Comparison of ENCODE assay signal across 9 mouse cellular contexts in the genomic region with DNA sequence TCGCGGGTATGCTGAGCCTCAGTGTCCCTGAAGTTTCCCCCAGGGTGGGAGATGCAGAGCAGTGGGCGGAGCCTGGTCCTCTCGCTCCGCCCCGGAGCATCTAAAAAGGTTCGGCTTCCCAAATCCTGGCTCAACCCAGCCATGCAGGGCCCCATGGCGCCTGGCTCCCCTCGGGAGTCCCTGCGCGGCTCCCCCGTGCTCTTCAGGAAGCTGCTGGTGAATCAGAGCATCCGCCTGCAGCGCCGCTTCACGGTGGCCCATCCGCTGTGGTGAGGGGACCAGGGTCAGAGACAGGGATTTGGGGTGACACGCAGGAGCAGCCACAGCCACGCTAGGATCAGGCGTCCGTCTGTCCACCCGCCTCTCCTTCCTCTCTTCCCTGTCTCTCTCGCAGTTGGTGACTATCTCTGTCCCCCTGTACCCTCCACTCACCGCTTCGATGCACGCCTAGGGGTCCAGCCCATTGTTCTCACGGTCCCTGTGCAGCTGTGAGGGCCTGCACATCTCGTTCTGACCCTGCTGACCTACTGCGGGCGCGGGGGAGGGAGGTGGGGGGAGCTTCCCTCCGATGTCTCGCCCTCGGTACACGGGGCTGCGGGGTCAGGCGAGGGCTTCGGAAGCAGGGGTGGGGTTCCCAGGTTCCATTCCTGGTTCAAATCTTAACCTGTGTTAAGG. TPM values are rescaled to one million over a fixed set of nuclear protein-coding genes. Genes with fewer than 3 reads are reported as not detected.
DNase-seq lines count a peak whose midpoint lies in the region; ATAC-seq and TF ChIP-seq lines count a peak whose summit lies in the region.
"Had no signal": no experiment of that assay in that cellular context is flagged by ENCODE, and none has a peak within 500 bp of the region (broad histone marks: within the 10 kb centered on the region; RNA-seq: fewer than 3 reads in every experiment).

No protein-coding gene starts in this region.

- 6% methylated on average over 38 of the region's 38 CpGs for WGBS in spleen, adult 2 months
- 2% methylated on average over 38 of the region's 38 CpGs for WGBS in forebrain, embryonic 14.5 days
- 1% methylated on average over 38 of the region's 38 CpGs for WGBS in kidney, embryonic 14.5 days
- WGBS in midbrain, embryonic 15.5 days = 2% methylated on average over 38 of the region's 38 CpGs

- H3K4me1 ChIP-seq in spleen, adult 2 months (ENCODE audit: control insufficient read depth, insufficient read depth, insufficient read length) = peaks cover 11% of the 10 kb centered on the region; the same call in 1 of the 2 replicates
- peaks cover 3% of the 10 kb centered on the region; the same call in 1 of the 2 replicates for H3K4me1 ChIP-seq in forebrain, embryonic 14.5 days (ENCODE audit: control insufficient read depth, insufficient read depth, low read length)
- peaks cover 22% of the 10 kb centered on the region for H3K4me1 ChIP-seq in kidney, embryonic 14.5 days (ENCODE audit: control insufficient read depth, insufficient read depth, low read length)
- H3K4me1 ChIP-seq in midbrain, embryonic 15.5 days = peaks cover 17% of the 10 kb centered on the region

- DNase-seq in spleen, adult 2 months (ENCODE audit: low read depth in 1 of 2, low spot score in 2 of 2) = peak in 1 of 2 experiments; percentile 7
- DNase-seq in spleen, adult 12 weeks (ENCODE audit: low spot score) = no peak
- no peak for DNase-seq in forebrain, embryonic 14.5 days (ENCODE audit: low spot score)
- DNase-seq in right cerebral cortex, adult 2 months (ENCODE audit: low spot score in 2 of 2) = no peak
- no peak for DNase-seq in left cerebral cortex, adult 8-10 months (ENCODE audit: low spot score in 2 of 2)
- DNase-seq in adipocyte (ENCODE audit: low spot score) = no peak

- no peak for TF ChIP-seq CTCF in spleen, adult 2 months (IDR thresholded peaks at IDR 0.05; ENCODE audit: extremely low read depth, insufficient read depth, insufficient read length, insufficient replicate concordance)

- H3K4me3 ChIP-seq in spleen, adult 2 months (ENCODE audit: extremely low read depth, insufficient read depth, insufficient read length) = peak overlapping the region; percentile 14; the same call in 1 of the 2 replicates
- H3K4me3 ChIP-seq in forebrain, embryonic 14.5 days (ENCODE audit: low read depth, low read length) = peak overlapping the region; percentile 8; the same call in 1 of the 2 replicates
- peak overlapping the region; percentile 31 for H3K4me3 ChIP-seq in kidney, embryonic 14.5 days (ENCODE audit: low read length)
- peak overlapping the region; percentile 24 for H3K4me3 ChIP-seq in midbrain, embryonic 15.5 days

- H3K27ac ChIP-seq in spleen, adult 2 months (ENCODE audit: insufficient read depth, low read length) = no peak overlapping the region
- no peak overlapping the region for H3K27ac ChIP-seq in forebrain, embryonic 14.5 days (ENCODE audit: low read depth, low read length)
- H3K27ac ChIP-seq in kidney, embryonic 14.5 days (ENCODE audit: low read depth, low read length) = no peak overlapping the region
- no peak overlapping the region for H3K27ac ChIP-seq in midbrain, embryonic 15.5 days

- H3K4me2 ChIP-seq in forebrain, embryonic 14.5 days (ENCODE audit: low read length) = peak overlapping the region; percentile 48
- peak overlapping the region; percentile 50 for H3K4me2 ChIP-seq in kidney, embryonic 14.5 days (replicated peaks; ENCODE audit: low read depth, low read length)
- peak overlapping the region; percentile 54 for H3K4me2 ChIP-seq in midbrain, embryonic 15.5 days

- H3K9ac ChIP-seq in forebrain, embryonic 14.5 days (ENCODE audit: low read length) = peak overlapping the region; percentile 41; the same call in 1 of the 2 replicates
- no peak overlapping the region for H3K9ac ChIP-seq in kidney, embryonic 14.5 days (ENCODE audit: low read depth, low read length)
- peak overlapping the region; percentile 21; the same call in 1 of the 2 replicates for H3K9ac ChIP-seq in midbrain, embryonic 15.5 days

- H3K36me3 ChIP-seq in spleen, adult 2 months (ENCODE audit: control insufficient read depth, insufficient read depth, low read length) = no peaks in the 10 kb centered on the region
- no peaks in the 10 kb centered on the region for H3K36me3 ChIP-seq in forebrain, embryonic 14.5 days (ENCODE audit: control insufficient read depth, insufficient read depth, low read length)
- H3K36me3 ChIP-seq in kidney, embryonic 14.5 days (ENCODE audit: control insufficient read depth, insufficient read depth, low read length) = no peaks in the 10 kb centered on the region
- no peaks in the 10 kb centered on the region for H3K36me3 ChIP-seq in midbrain, embryonic 15.5 days (replicated peaks)

- H3K9me3 ChIP-seq in forebrain, embryonic 14.5 days (replicated peaks; ENCODE audit: control insufficient read depth, low read length) = no peaks in the 10 kb centered on the region
- H3K9me3 ChIP-seq in kidney, embryonic 14.5 days (ENCODE audit: control insufficient read depth, low read length) = no peaks in the 10 kb centered on the region
- H3K9me3 ChIP-seq in midbrain, embryonic 15.5 days = no peaks in the 10 kb centered on the region

- TF ChIP-seq POLR2A in spleen, adult 2 months (IDR thresholded peaks at IDR 0.05; ENCODE audit: low read depth, low read length) = no peak

- no peak; the same call in 1 of the 2 replicates for ATAC-seq in forebrain, embryonic 14.5 days
- ATAC-seq in kidney, embryonic 14.5 days (ENCODE audit: low FRiP score, low TSS enrichment) = peak; percentile 17; the same call in 1 of the 2 replicates
- ATAC-seq in midbrain, embryonic 15.5 days (replicated peaks) = no peak; the same call in 1 of the 2 replicates

- H3K27me3 ChIP-seq in spleen, adult 2 months (ENCODE audit: control insufficient read depth, insufficient read depth, low read length) = peaks cover 4% of the 10 kb centered on the region
- peaks cover 49% of the 10 kb centered on the region for H3K27me3 ChIP-seq in forebrain, embryonic 14.5 days (replicated peaks; ENCODE audit: control insufficient read depth, insufficient read depth, low read length)
- H3K27me3 ChIP-seq in kidney, embryonic 14.5 days (ENCODE audit: control insufficient read depth, insufficient read depth, low read length) = peaks cover 58% of the 10 kb centered on the region
- peaks cover 53% of the 10 kb centered on the region for H3K27me3 ChIP-seq in midbrain, embryonic 15.5 days (replicated peaks)

RNA-seq across cellular contexts. Expression of gene Rab3a, which starts 11.4 kb away (rescaled TPM):
- 12.1 and 17.7 TPM in 2 replicates for polyA plus RNA-seq in spleen, adult 2 months (2012; rRNA removed)
- polyA plus RNA-seq in forebrain, embryonic 14.5 days (2014; fragmentation: Nextera tagmentation; extraction: Ambion mirVana) = 330 and 371 TPM in 2 replicates
- polyA plus RNA-seq in kidney, embryonic 14.5 days (2014; fragmentation: Nextera tagmentation; extraction: Ambion mirVana) = 14.3 and 16.4 TPM in 2 replicates
- polyA plus RNA-seq in midbrain, embryonic 15.5 days (2015; fragmentation: Nextera tagmentation; extraction: Ambion mirVana) = 473 and 487 TPM in 2 replicates
- 100 to 1,000 TPM; 805 to 866 (median 821) TPM for total RNA-seq in left cerebral cortex, adult 8-10 months (2022)

RNA-seq across cellular contexts. Expression of gene Mpv17l2, which starts 17.6 kb away (rescaled TPM):
- 37.3 and 69.8 TPM in 2 replicates for polyA plus RNA-seq in spleen, adult 2 months (2012; rRNA removed)
- polyA plus RNA-seq in forebrain, embryonic 14.5 days (2014; fragmentation: Nextera tagmentation; extraction: Ambion mirVana) = 52.3 and 60.8 TPM in 2 replicates
- 47.9 and 52.7 TPM in 2 replicates for polyA plus RNA-seq in kidney, embryonic 14.5 days (2014; fragmentation: Nextera tagmentation; extraction: Ambion mirVana)
- polyA plus RNA-seq in midbrain, embryonic 15.5 days (2015; fragmentation: Nextera tagmentation; extraction: Ambion mirVana) = 36.6 and 38.4 TPM in 2 replicates
- 10 to 100 TPM; 31.0 to 39.0 (median 32.8) TPM for total RNA-seq in left cerebral cortex, adult 8-10 months (2022)

RNA-seq across cellular contexts. Expression of gene Pde4c, which starts 19.6 kb away (rescaled TPM):
- 2.8 and 3.6 TPM in 2 replicates for polyA plus RNA-seq in spleen, adult 2 months (2012; rRNA removed)
- not detected in 2 replicates for polyA plus RNA-seq in forebrain, embryonic 14.5 days (2014; fragmentation: Nextera tagmentation; extraction: Ambion mirVana)
- 2.5 and 4.0 TPM in 2 replicates for polyA plus RNA-seq in kidney, embryonic 14.5 days (2014; fragmentation: Nextera tagmentation; extraction: Ambion mirVana)
- polyA plus RNA-seq in midbrain, embryonic 15.5 days (2015; fragmentation: Nextera tagmentation; extraction: Ambion mirVana) = 0.15 and 0.46 TPM in 2 replicates
- 1 to 10 TPM; 1.7 to 2.8 (median 2.2) TPM for total RNA-seq in left cerebral cortex, adult 8-10 months (2022)

RNA-seq across cellular contexts. Expression of gene Gm3336, which starts 24.8 kb away (rescaled TPM):
- 0.65 and 0.92 TPM in 2 replicates for polyA plus RNA-seq in spleen, adult 2 months (2012; rRNA removed)
- not detected in 2 replicates for polyA plus RNA-seq in forebrain, embryonic 14.5 days (2014; fragmentation: Nextera tagmentation; extraction: Ambion mirVana)
- polyA plus RNA-seq in kidney, embryonic 14.5 days (2014; fragmentation: Nextera tagmentation; extraction: Ambion mirVana) = 0.23 and 0.73 TPM in 2 replicates
- polyA plus RNA-seq in midbrain, embryonic 15.5 days (2015; fragmentation: Nextera tagmentation; extraction: Ambion mirVana) = not detected in 2 replicates
- not detected for total RNA-seq in left cerebral cortex, adult 8-10 months (2022)
- polyA plus RNA-seq: brain, embryonic 14.5 days had no signal

RNA-seq across cellular contexts. Expression of gene Pik3r2, which starts 33.4 kb away (rescaled TPM):
- polyA plus RNA-seq in spleen, adult 2 months (2012; rRNA removed) = 56.3 and 90.3 TPM in 2 replicates
- polyA plus RNA-seq in forebrain, embryonic 14.5 days (2014; fragmentation: Nextera tagmentation; extraction: Ambion mirVana) = 57.9 and 84.9 TPM in 2 replicates
- 33.3 and 49.1 TPM in 2 replicates for polyA plus RNA-seq in kidney, embryonic 14.5 days (2014; fragmentation: Nextera tagmentation; extraction: Ambion mirVana)
- polyA plus RNA-seq in midbrain, embryonic 15.5 days (2015; fragmentation: Nextera tagmentation; extraction: Ambion mirVana) = 113 TPM in 2 replicates
- 100 to 1,000 TPM; 143 to 151 (median 149) TPM for total RNA-seq in left cerebral cortex, adult 8-10 months (2022)

Comparison
In these comparisons a context has a peak if more than half of its experiments do, and no peak if none do; other contexts are left out.
1. RNA of gene Rab3a, which starts 11.4 kb away (polyA plus RNA-seq): 473 to 487 TPM in midbrain, embryonic 15.5 days and 330 to 371 TPM in forebrain, embryonic 14.5 days; 14.3 to 16.4 TPM in kidney, embryonic 14.5 days and 12.1 to 17.7 TPM in spleen, adult 2 months; every median in the first group is over 10 times any median in the second.
2. Peak in every context shown above with its lines, with median percentiles within 50 percentile points of each other: H3K4me3 ChIP-seq and H3K4me2 ChIP-seq.